Mouse (Mus musculus) neutrophil, adult 5-6 weeks (primary cell): ENCODE results near the gene Car9. TPM values are rescaled to one million over a fixed set of nuclear protein-coding genes. Genes with fewer than 3 reads are reported as not detected.
"Not testable (repeated sequence)": the region's sequence is repeated elsewhere in the genome, so short reads cannot be mapped to it uniquely, and the experiment has no call there.

Source experiments
- ATAC-seq: fragments of 151-379, 151-347 bp; 2 replicates; pipeline ENCODE4 v1.8.0; 2017; ENCODE audit warnings: mild to moderate bottlenecking, moderate TSS enrichment; ENCODE audit not compliant: insufficient number of reproducible peaks, poor library complexity, low FRiP score, severe bottlenecking; ENCODE audit errors: extremely low read depth
- total RNA-seq: library from RNA; stranded (forward); fragments of 200-1000 nt; gene quantifications from 2 replicates; pipeline ENCODE4 v1.2.3, GENCODE M21; 2017

The Car9 gene
- total RNA-seq, 1 experiment from 2014 or later: not detected

- no peak for ATAC-seq
Observed at GRCm38 (mm10) chr4:43513300-43513699, 6.5 kb downstream of the Car9 start.

GRCm38 (mm10) chr4:43513791-43514190, 7.0 kb downstream of the Car9 start:
- ATAC-seq: no peak

- no peak for ATAC-seq
Observed at GRCm38 (mm10) chr4:43515764-43516708, 9.3 kb downstream of the Car9 start.

- ATAC-seq: no peak
Observed at GRCm38 (mm10) chr4:43519551-43519950, 12.8 kb downstream of the Car9 start.

GRCm38 (mm10) chr4:43519956-43520355, 13.2 kb downstream of the Car9 start:
- ATAC-seq: peak; percentile 66

- no peak for ATAC-seq
Observed at GRCm38 (mm10) chr4:43527880-43528279, 21.1 kb downstream of the Car9 start.

- ATAC-seq: no peak
Observed at GRCm38 (mm10) chr4:43528487-43528886, 21.7 kb downstream of the Car9 start.

- ATAC-seq: no peak
Observed at GRCm38 (mm10) chr4:43530081-43530501, 23.3 kb downstream of the Car9 start.

GRCm38 (mm10) chr4:43530581-43530980, 23.8 kb downstream of the Car9 start:
- peak; percentile 57; the same call in 1 of the 2 replicates for ATAC-seq

GRCm38 (mm10) chr4:43533270-43533669, 26.5 kb downstream of the Car9 start:
- ATAC-seq: no peak

GRCm38 (mm10) chr4:43535628-43536027, 28.9 kb downstream of the Car9 start:
- ATAC-seq: no peak

- ATAC-seq: no peak
Observed at GRCm38 (mm10) chr4:43536031-43536430, 29.3 kb downstream of the Car9 start.

GRCm38 (mm10) chr4:43542044-43542443, 35.3 kb downstream of the Car9 start:
- no peak for ATAC-seq

- ATAC-seq: no peak
Observed at GRCm38 (mm10) chr4:43546375-43547047, 39.7 kb downstream of the Car9 start.

- peak; percentile 34; the same call in 1 of the 2 replicates for ATAC-seq
Observed at GRCm38 (mm10) chr4:43547160-43547559, 40.4 kb downstream of the Car9 start.

GRCm38 (mm10) chr4:43549055-43549454, 42.3 kb downstream of the Car9 start:
- ATAC-seq: no peak

- ATAC-seq: not testable (repeated sequence)
Observed at GRCm38 (mm10) chr4:43551854-43552253, 45.1 kb downstream of the Car9 start.

GRCm38 (mm10) chr4:43552437-43552836, 45.7 kb downstream of the Car9 start:
- ATAC-seq: no peak

- ATAC-seq: no peak
Observed at GRCm38 (mm10) chr4:43553891-43554290, 47.1 kb downstream of the Car9 start.

GRCm38 (mm10) chr4:43555926-43556325, 49.2 kb downstream of the Car9 start:
- ATAC-seq: no peak
